Comparison of ENCODE assay signal across 23 mouse cellular contexts in the genomic region with DNA sequence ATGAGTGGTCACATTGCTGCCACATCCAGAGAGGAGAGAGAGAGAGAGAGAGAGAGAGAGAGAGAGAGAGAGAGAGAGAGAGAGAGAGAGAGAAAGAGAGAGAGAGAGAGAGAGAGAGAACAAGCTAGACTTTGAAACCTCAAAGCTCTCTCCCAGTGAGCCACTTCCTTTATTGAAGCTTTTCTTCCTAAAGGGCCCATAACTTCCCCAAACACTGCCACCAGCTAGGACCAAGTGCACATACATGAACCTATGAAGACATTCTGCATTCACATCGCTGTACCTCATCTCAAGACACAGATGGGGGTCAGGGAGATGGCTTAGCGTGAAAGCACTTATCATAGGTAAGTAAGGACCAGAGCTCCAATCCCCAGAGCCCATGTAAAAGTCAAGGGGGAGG.
"Had no signal": no experiment of that assay in that cellular context is flagged by ENCODE, and none has a peak within 500 bp of the region (broad histone marks: within the 10 kb centered on the region; RNA-seq: fewer than 3 reads in every experiment).

No protein-coding gene starts in this region.

- H3K27ac ChIP-seq: liver, embryonic 15.5 days; lung, embryonic 15.5 days; macrophage; midbrain, embryonic 10.5 days; neural tube, embryonic 13.5 days; neural tube, embryonic 15.5 days; stomach, embryonic 15.5 days; stomach, postnatal 0 days had no signal

- DNase-seq: liver, postnatal 0 days; lung, adult 2 months; lung, postnatal 14 days; lung, postnatal 36 days; midbrain, embryonic 14.5 days; retina, postnatal 1 day; right cerebral cortex, adult 18-20 months; right cerebral cortex, postnatal 25 days; right cerebral cortex, postnatal 4 days; spleen, adult 18-20 months; thymus, adult 2 months; thymus, postnatal 25 days; thymus, postnatal 4 days had no signal

- H3K4me3 ChIP-seq: liver, embryonic 15.5 days; lung, embryonic 15.5 days; midbrain, embryonic 10.5 days; myocyte; neural tube, embryonic 13.5 days; neural tube, embryonic 15.5 days; stomach, embryonic 15.5 days had no signal

- H3K4me1 ChIP-seq: liver, embryonic 15.5 days; lung, embryonic 15.5 days; midbrain, embryonic 10.5 days had no signal

- H3K9me3 ChIP-seq: lung, embryonic 15.5 days; midbrain, embryonic 10.5 days; neural tube, embryonic 15.5 days; stomach, embryonic 15.5 days had no signal

- H3K9ac ChIP-seq: liver, embryonic 15.5 days; liver, postnatal 0 days; lung, embryonic 15.5 days; neural tube, embryonic 13.5 days; neural tube, embryonic 15.5 days; stomach, embryonic 15.5 days had no signal

- H3K36me3 ChIP-seq: liver, embryonic 15.5 days; lung, embryonic 15.5 days; midbrain, embryonic 10.5 days; neural tube, embryonic 13.5 days; neural tube, embryonic 15.5 days; stomach, embryonic 15.5 days had no signal

- ATAC-seq: liver, postnatal 0 days; lung, postnatal 0 days had no signal

- H3K27me3 ChIP-seq: liver, embryonic 15.5 days; lung, embryonic 15.5 days; neural tube, embryonic 13.5 days; neural tube, embryonic 15.5 days; stomach, embryonic 15.5 days had no signal

- H3K4me2 ChIP-seq: liver, embryonic 15.5 days; lung, embryonic 15.5 days; neural tube, embryonic 13.5 days; neural tube, embryonic 15.5 days; stomach, embryonic 15.5 days had no signal
